Mouse (Mus musculus) kidney, embryonic 15.5 days (tissue): ENCODE data around the gene Gm17349. TPM values are rescaled to one million over a fixed set of nuclear protein-coding genes. Genes with fewer than 3 reads are reported as not detected.
A peak's percentile ranks its signal among the peaks of the same experiment; 100 is the strongest.

Experiments
- ATAC-seq: fragments of 200-750 bp; cut with Nextera tagmentation; replicated peaks from 2 replicates; pipeline ENCODE4 v1.8.0; 2017; ENCODE audit warnings: moderate TSS enrichment; ENCODE audit not compliant: low FRiP score
- H3K27ac ChIP-seq: fragments of 300-500 bp; sonication (generic); 2 replicates; pipeline ENCODE4 v1.5.1; 2015; ENCODE audit warnings: mild to moderate bottlenecking, inconsistent platforms
- H3K27me3 ChIP-seq: fragments of 300-500 bp; sonication (generic); 2 replicates; pipeline ENCODE4 v1.6.1; 2015; ENCODE audit warnings: inconsistent platforms
- H3K36me3 ChIP-seq: fragments of 300-500 bp; sonication (generic); 2 replicates; pipeline ENCODE4 v1.6.1; 2015; ENCODE audit warnings: inconsistent platforms
- H3K4me1 ChIP-seq: fragments of 300-500 bp; sonication (generic); 2 replicates; pipeline ENCODE4 v1.6.1; 2015; ENCODE audit warnings: inconsistent platforms
- H3K4me2 ChIP-seq: fragments of 300-500 bp; sonication (generic); 2 replicates; pipeline ENCODE4 v1.6.1; 2015; ENCODE audit warnings: moderate library complexity, mild to moderate bottlenecking, inconsistent platforms
- H3K4me3 ChIP-seq: fragments of 300-500 bp; sonication (generic); replicated peaks from 2 replicates; pipeline ENCODE4 v1.5.1; 2015; ENCODE audit warnings: mild to moderate bottlenecking, inconsistent platforms
- H3K9ac ChIP-seq: fragments of 300-500 bp; sonication (generic); 2 replicates; pipeline ENCODE4 v1.6.1; 2015; ENCODE audit warnings: mild to moderate bottlenecking, inconsistent platforms
- H3K9me3 ChIP-seq: fragments of 300-500 bp; sonication (generic); replicated peaks from 2 replicates; pipeline ENCODE4 v1.6.1; 2016; ENCODE audit warnings: inconsistent platforms
- WGBS: fragments of 180-500 bp; shearing (Covaris S2); methylation state at CpG from one replicate; pipeline ENCODE4 v1.1.7; 2015; ENCODE audit warnings: mixed read lengths; 5-methylcytosine and 5-hydroxymethylcytosine counted together
- polyA plus RNA-seq: library from polyadenylated mRNA; unstranded; fragments of >200 nt; fragmentation: Nextera tagmentation; extraction: Ambion mirVana; gene quantifications from 2 replicates; pipeline ENCODE4 v1.2.1, GENCODE M21; 2015

The Gm17349 gene
- polyA plus RNA-seq, 1 experiment from 2014 or later = not detected

- Histone ChIP-seq H3K27me3 (no peaks in the 10 kb centered on the region), H3K4me2 (peak overlapping the region; percentile 70), H3K4me3 (peak overlapping the region; percentile 91), H3K27ac (peak overlapping the region; percentile 97; the same call in 1 of the 2 replicates), H3K36me3 (peaks cover 35% of the 10 kb centered on the region), H3K4me1 (peaks cover 49% of the 10 kb centered on the region), H3K9ac (peak overlapping the region; percentile 93), H3K9me3 (peaks cover 4% of the 10 kb centered on the region; the same call in 1 of the 2 replicates)
- ATAC-seq = no peak
- WGBS = 69% methylated on average over 2 of the region's 2 CpGs
These were observed 21.3 kb upstream of the Gm17349 start for GRCm38 (mm10) chr15:99726549-99726948.

GRCm38 (mm10) chr15:99725341-99726155 lies 20.3 kb upstream of the Gm17349 start, which contains the start of gene Cox14:
Gene Cox14 (plus strand): TSS chr15:99725618.
- ATAC-seq = peak; percentile 92
- Histone ChIP-seq H3K36me3 (peaks cover 29% of the 10 kb centered on the region), H3K4me2 (peak within 1 kb of the TSS; percentile 70), H3K27ac (peak within 1 kb of the TSS; percentile 97), H3K4me3 (peak within 1 kb of the TSS; percentile 91), H3K4me1 (peaks cover 49% of the 10 kb centered on the region), H3K27me3 (no peaks in the 10 kb centered on the region), H3K9ac (peak within 1 kb of the TSS; percentile 93), H3K9me3 (peaks cover 4% of the 10 kb centered on the region; the same call in 1 of the 2 replicates)
- under 1% methylated on average over 63 of the region's 68 CpGs for WGBS

GRCm38 (mm10) chr15:99724292-99725021 lies 19.2 kb upstream of the Gm17349 start:
- peaks cover 22% of the 10 kb centered on the region for H3K36me3 ChIP-seq
- peak overlapping the region; percentile 97 for H3K27ac ChIP-seq
- peak overlapping the region; percentile 30 for H3K9ac ChIP-seq
- H3K9me3 ChIP-seq = peaks cover 4% of the 10 kb centered on the region; the same call in 1 of the 2 replicates
- H3K4me2 ChIP-seq = peak overlapping the region; percentile 70
- H3K27me3 ChIP-seq = no peaks in the 10 kb centered on the region
- peaks cover 49% of the 10 kb centered on the region for H3K4me1 ChIP-seq
- 7% methylated on average over 16 of the region's 16 CpGs for WGBS
- peak overlapping the region; percentile 91 for H3K4me3 ChIP-seq
- peak; percentile 48 for ATAC-seq

GRCm38 (mm10) chr15:99723515-99724291 lies 18.4 kb upstream of the Gm17349 start:
- no peak overlapping the region for H3K4me3 ChIP-seq
- H3K9me3 ChIP-seq = no peaks in the 10 kb centered on the region
- no peaks in the 10 kb centered on the region for H3K27me3 ChIP-seq
- peaks cover 54% of the 10 kb centered on the region for H3K4me1 ChIP-seq
- WGBS = 15% methylated on average over 11 of the region's 11 CpGs
- ATAC-seq = peak; percentile 15; the same call in 1 of the 2 replicates
- H3K4me2 ChIP-seq = peak overlapping the region; percentile 70
- H3K36me3 ChIP-seq = peaks cover 14% of the 10 kb centered on the region
- H3K27ac ChIP-seq = peak overlapping the region; percentile 97
- H3K9ac ChIP-seq = peak overlapping the region; percentile 30

DNA sequence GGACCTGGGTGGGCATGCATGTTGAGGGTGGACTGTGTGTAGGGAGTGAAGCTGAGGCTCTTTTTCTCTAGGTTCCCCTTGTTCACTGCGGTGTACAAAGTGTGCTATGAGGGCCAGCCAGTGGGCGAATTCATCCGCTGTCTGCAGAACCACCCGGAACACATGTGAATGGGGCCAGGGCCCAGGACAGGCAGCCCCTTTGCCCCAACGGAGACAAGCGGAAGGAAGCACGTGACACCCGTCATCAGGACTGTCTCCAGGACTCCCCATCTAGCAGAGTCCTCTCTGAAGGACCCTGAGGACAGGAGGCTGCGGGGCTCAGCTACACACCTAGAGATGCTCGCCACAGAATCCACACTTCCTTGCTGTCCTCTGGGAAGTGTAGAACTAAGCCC lies 17.8 kb upstream of the Gm17349 start:
- WGBS = 65% methylated on average over 10 of the region's 10 CpGs
- H3K27ac ChIP-seq = peak overlapping the region; percentile 97
- no peak overlapping the region for H3K4me3 ChIP-seq
- H3K36me3 ChIP-seq = peaks cover 8% of the 10 kb centered on the region
- H3K4me2 ChIP-seq = peak overlapping the region; percentile 70; the same call in 1 of the 2 replicates
- no peak for ATAC-seq
- no peaks in the 10 kb centered on the region for H3K9me3 ChIP-seq
- H3K4me1 ChIP-seq = peaks cover 60% of the 10 kb centered on the region
- no peak overlapping the region for H3K9ac ChIP-seq
- no peaks in the 10 kb centered on the region for H3K27me3 ChIP-seq

GRCm38 (mm10) chr15:99721921-99722743 lies 16.8 kb upstream of the Gm17349 start:
- H3K4me1 ChIP-seq = peaks cover 66% of the 10 kb centered on the region
- no peaks in the 10 kb centered on the region for H3K9me3 ChIP-seq
- H3K4me3 ChIP-seq = no peak overlapping the region
- no peaks in the 10 kb centered on the region for H3K27me3 ChIP-seq
- 0 out of 2 replicates have a peak overlapping the region, but pooled peaks have one; percentile 6 for H3K27ac ChIP-seq
- WGBS = 76% methylated on average over 25 of the region's 25 CpGs
- H3K4me2 ChIP-seq = no peak overlapping the region
- no peak overlapping the region for H3K9ac ChIP-seq
- no peak for ATAC-seq
- no peaks in the 10 kb centered on the region for H3K36me3 ChIP-seq

DNA sequence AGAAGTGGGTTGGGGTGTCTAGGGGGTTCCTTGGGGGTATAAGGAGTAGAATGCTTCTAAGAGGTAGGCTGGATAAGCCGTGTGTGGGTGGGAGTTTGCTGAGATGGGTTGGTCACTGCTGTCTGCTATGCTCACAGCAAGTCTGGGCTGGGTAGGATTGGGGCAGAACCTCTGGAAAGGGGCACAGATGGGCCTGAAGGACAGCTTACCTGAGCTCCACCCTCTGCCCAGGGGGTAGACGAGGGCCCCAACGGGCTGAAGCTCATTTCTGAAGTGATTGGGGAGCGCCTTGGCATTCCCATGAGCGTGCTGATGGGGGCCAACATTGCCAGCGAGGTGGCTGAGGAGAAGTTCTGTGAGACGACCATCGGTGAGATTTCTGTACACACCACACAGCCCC lies 14.6 kb upstream of the Gm17349 start:
- WGBS = 84% methylated on average over 8 of the region's 8 CpGs
- ATAC-seq = no peak
- H3K9ac ChIP-seq = no peak overlapping the region
- H3K4me2 ChIP-seq = no peak overlapping the region
- no peaks in the 10 kb centered on the region for H3K36me3 ChIP-seq
- no peak overlapping the region for H3K4me3 ChIP-seq
- peaks cover 75% of the 10 kb centered on the region for H3K4me1 ChIP-seq
- H3K27me3 ChIP-seq = no peaks in the 10 kb centered on the region
- H3K27ac ChIP-seq = no peak overlapping the region
- no peaks in the 10 kb centered on the region for H3K9me3 ChIP-seq

- no peak overlapping the region for H3K9ac ChIP-seq
- H3K4me3 ChIP-seq = peak overlapping the region; percentile 20; the same call in 1 of the 2 replicates
- H3K36me3 ChIP-seq = peaks cover 10% of the 10 kb centered on the region
- peaks cover 61% of the 10 kb centered on the region for H3K4me1 ChIP-seq
- no peaks in the 10 kb centered on the region for H3K27me3 ChIP-seq
- WGBS = 73% methylated on average over 9 of the region's 9 CpGs
- ATAC-seq = no peak
- no peaks in the 10 kb centered on the region for H3K9me3 ChIP-seq
- H3K4me2 ChIP-seq = peak overlapping the region; percentile 41
- peak overlapping the region; percentile 73; the same call in 1 of the 2 replicates for H3K27ac ChIP-seq
These were observed 13.3 kb upstream of the Gm17349 start for GRCm38 (mm10) chr15:99718461-99719021.

DNA sequence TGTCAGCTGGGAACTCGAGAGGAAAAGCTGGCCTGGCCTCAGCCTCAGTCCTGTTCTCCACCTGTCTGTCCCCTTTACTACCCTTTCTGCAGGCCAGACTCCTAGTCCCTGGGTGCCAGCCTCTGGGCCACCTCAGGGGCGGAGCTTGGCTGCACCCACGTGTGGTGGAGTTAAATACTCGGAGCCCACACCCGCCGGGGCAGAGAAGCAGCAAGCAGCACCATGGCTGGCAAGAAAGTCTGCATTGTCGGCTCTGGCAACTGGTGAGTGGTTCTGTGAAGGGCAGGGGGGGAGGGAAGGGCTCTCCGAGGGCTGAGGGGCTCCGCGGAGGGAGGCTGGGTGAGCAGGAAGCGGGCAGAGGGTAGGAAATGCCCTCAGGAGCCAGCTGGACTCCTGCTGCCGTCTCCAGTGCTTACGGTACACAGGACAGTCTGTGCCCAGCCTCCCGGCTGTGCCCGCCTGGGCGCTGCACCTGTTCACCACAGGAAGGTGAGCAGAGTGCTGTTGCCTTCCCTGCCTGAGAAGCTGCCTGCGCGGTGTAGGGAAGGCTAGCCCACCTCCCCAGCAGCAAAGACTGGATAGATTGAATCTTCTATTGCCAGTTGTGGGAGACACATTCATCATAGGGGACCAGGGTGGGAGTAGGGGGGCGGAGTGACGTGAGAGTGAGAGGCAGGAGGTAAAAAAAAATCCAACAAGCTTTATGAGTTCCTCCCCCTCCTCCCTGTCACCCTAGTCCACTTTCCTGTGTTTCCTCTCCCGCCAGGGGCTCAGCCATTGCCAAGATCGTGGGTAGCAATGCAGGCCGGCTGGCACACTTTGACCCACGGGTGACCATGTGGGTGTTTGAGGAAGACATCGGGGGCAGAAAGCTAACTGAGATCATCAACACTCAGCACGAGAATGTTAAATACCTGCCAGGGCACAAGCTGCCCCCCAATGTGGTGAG lies 12.4 kb upstream of the Gm17349 start, which contains the start of gene Gpd1:
Gpd1 (plus strand) TSS at position 130 of the 949 bp plus-strand sequence.
- H3K27me3 ChIP-seq = no peaks in the 10 kb centered on the region
- no peaks in the 10 kb centered on the region for H3K9me3 ChIP-seq
- peak within 1 kb of the TSS; percentile 41 for H3K4me2 ChIP-seq
- WGBS = 51% methylated on average over 26 of the region's 26 CpGs
- H3K4me1 ChIP-seq = peaks cover 58% of the 10 kb centered on the region
- ATAC-seq = peak; percentile 5; the same call in 1 of the 2 replicates
- peak within 1 kb of the TSS; percentile 73 for H3K27ac ChIP-seq
- H3K36me3 ChIP-seq = peaks cover 19% of the 10 kb centered on the region
- H3K9ac ChIP-seq = no peak within 1 kb of the TSS
- peak within 1 kb of the TSS; percentile 20; the same call in 1 of the 2 replicates for H3K4me3 ChIP-seq

- no peaks in the 10 kb centered on the region for H3K9me3 ChIP-seq
- H3K9ac ChIP-seq = no peak overlapping the region
- 72% methylated on average over 12 of the region's 12 CpGs for WGBS
- ATAC-seq = no peak
- H3K27ac ChIP-seq = no peak overlapping the region; the same call in 1 of the 2 replicates
- H3K36me3 ChIP-seq = peaks cover 27% of the 10 kb centered on the region
- peaks cover 57% of the 10 kb centered on the region for H3K4me1 ChIP-seq
- H3K4me3 ChIP-seq = no peak overlapping the region
- H3K4me2 ChIP-seq = no peak overlapping the region
- H3K27me3 ChIP-seq = no peaks in the 10 kb centered on the region
These were observed 11.5 kb upstream of the Gm17349 start for GRCm38 (mm10) chr15:99716814-99717213.
